Mouse (Mus musculus): ENCODE measurements around the gene Cbl.
"Not testable (repeated sequence)": the region's sequence is repeated elsewhere in the genome, so short reads cannot be mapped to it uniquely, and the experiment has no call there.

Cbl gene

GRCm38 (mm10) chr9:44130034-44130433, 103.8 kb downstream of the Cbl start:
- DNase-seq (ENCODE audit: low read depth) = peak; percentile 87

DNA sequence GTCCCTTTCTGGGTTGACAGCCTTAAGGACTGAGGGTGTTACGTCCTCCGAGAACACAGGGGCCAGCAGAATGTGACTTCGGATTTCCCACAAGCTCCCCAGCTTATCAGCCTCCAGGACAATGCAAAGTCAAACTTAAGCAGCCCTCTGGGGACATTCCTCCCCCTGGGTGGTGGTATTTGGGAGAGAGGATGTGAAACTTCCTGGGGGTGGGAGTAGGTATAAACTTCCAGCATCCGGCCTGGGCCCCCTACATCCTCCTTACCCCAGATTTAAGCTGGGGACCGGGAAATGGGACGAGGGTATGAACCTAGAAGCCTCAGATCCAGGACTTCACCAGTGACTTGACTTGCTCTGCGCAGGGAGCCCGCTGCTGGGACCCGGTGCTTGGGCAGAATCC, 104.2 kb downstream of the Cbl start:
- no peak for DNase-seq (ENCODE audit: low read depth)

DNA sequence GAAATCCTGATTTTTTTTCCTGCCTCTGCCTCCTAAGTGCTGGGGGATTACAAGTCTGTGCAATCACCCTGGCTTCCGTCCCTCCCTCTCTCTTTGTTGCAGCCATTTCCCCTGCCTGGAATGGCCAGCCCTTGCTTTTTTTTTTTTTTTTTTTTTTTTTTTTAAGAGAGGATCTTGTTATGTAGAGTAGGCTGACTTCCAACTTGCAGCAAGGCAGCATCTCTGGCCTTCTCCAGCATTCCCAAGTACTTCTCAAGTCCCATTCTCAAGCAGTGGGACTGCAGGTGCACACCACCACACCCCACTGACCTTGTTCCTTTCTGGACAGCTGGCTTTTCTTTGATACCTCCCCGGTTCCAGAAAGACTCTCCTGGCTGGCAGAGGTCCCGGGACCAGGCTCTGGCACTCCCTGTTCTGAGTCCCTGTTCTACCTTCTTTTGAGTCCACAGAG, 106.5 kb downstream of the Cbl start:
- no peak for DNase-seq (ENCODE audit: low read depth)

GRCm38 (mm10) chr9:44126746-44127145, 107.1 kb downstream of the Cbl start:
- DNase-seq (ENCODE audit: low read depth) = no peak

GRCm38 (mm10) chr9:44125546-44126428, 108.1 kb downstream of the Cbl start:
- DNase-seq (ENCODE audit: low read depth) = peak; percentile 91

DNA sequence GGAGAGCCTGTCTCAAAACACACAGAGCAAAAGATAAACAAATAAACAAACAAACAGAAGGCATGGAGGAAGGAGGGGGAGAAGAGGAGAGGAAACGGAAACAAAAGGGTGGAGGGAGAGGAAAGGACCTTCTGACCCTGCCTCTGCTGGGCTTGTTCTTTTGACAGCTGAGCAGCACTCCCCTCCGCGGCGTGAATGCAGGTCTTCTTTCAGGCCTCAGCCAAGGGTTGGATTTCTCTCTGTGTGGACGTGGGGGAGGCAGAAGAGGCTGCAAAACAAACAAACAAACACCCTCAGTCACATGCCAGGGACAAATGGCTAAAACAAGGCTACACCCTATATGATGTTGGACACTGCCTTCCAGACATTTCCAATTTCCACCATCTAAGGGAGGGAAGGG, 108.8 kb downstream of the Cbl start:
- no peak for DNase-seq (ENCODE audit: low read depth)

DNA sequence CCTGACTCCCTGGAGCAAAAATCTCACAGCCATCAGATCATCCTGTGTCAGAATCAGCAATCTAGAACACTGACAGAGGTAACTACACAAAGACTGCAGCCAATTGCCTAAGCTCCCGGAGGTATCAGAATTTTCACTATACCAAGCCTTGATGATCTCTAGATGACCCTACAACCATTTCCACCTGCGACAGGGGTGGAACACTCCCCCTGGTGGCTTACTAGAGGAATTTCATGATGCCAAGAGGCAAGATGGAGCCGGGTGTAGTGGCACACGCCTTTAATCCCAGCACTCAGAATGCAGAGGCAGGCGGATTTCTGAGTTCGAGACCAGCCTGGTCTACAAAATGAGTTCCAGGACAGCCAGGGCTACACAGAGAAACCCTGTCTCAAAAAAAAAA, 109.5 kb downstream of the Cbl start:
- peak; percentile 64 for DNase-seq (ENCODE audit: low read depth)

DNA sequence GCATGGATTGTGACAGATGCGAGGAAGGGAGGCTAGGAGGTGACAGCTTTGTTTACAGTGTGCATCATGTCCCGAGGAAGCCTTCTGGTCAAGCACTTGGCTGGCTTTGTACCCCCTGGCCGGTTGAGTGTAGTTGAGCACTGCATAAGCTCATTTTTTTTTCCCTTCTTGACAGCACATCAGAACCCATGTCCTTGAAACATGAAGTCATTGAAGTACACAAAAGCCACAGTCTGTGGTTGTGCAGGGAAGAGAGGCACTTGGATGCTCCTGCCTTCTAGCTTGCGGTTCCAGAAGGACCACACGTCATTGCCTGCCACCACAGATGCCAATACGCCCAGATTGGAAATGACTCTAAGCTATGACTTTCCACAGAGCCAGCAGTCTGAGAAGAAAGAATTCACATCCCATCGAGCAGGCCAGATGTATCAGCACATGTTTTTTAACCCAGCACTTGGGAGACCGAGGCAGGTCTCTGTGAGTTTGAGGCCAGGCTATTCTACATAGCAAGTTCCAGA, 113.8 kb downstream of the Cbl start:
- peak; percentile 35 for DNase-seq (ENCODE audit: low read depth)

- DNase-seq (ENCODE audit: low read depth) = peak; percentile 66
Measured at GRCm38 (mm10) chr9:44119011-44119410, 114.8 kb downstream of the Cbl start.

DNA sequence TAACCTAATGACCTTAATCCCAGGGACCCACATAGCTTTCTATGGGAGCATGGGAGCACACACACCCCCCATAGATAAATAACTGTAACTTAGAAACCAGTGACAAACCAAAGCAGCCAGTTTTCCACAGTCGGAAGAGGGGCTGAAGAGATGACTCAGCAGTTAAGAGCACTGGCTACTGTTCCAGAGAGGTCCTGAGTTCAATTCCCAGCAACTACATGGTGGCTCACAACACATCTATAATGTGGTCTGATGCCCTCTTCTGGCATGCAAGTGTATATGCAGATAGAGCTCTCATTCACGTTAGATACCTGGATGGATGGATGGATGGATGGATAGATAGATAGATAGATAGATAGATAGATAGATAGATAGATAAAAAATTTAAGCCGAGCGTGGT, 117.7 kb downstream of the Cbl start:
- peak; percentile 43 for DNase-seq (ENCODE audit: low read depth)

GRCm38 (mm10) chr9:44115599-44115998, 118.2 kb downstream of the Cbl start:
- no peak for DNase-seq (ENCODE audit: low read depth)

GRCm38 (mm10) chr9:44114453-44114852, 119.4 kb downstream of the Cbl start:
- DNase-seq (ENCODE audit: low read depth) = no peak

DNA sequence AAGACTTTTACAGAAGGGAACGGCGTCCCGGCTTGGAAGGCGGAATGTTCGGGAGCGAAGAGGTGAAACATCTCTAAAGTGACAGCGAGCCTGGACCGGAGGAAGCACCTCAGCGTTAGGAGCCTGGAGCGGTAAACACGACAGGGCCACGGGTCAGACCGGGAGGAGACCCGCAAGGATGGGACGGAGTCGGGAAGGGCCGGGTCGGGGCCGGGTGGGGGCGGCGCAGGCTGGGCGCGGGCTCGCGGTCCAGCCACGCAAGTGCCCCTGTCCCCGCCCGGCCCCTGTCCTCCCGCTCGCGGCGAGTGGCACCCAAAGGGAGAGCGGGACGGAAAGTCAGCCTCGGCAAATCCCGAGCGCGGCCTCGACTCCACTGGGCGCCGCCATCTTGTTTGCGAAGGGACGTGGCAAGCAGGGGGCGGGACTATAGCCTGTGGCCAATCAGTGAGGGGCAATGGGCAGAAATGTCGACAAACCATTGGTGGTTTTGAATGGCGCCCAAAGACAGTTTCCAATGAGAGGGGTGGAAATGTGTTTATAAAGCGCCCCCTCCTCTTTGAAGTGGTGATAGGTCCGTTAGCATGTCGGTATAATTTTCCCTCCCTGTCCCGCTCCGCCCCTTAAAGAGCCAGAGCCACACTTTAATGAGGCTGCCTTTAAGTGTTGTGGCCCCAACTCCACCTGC, 120.6 kb downstream of the Cbl start, which contains the start of the genes Gm49380 and Rnf26:
Gene Gm49380, minus strand, starts transcription at position 396 of the 685 bp plus-strand sequence.
Gene Rnf26, minus strand, starts transcription at position 413 of the 685 bp plus-strand sequence.
- peak; percentile 99 for DNase-seq (ENCODE audit: low read depth)

- not testable (repeated sequence) for DNase-seq (ENCODE audit: low read depth)
Measured at GRCm38 (mm10) chr9:44111909-44112308, 121.9 kb downstream of the Cbl start.

DNA sequence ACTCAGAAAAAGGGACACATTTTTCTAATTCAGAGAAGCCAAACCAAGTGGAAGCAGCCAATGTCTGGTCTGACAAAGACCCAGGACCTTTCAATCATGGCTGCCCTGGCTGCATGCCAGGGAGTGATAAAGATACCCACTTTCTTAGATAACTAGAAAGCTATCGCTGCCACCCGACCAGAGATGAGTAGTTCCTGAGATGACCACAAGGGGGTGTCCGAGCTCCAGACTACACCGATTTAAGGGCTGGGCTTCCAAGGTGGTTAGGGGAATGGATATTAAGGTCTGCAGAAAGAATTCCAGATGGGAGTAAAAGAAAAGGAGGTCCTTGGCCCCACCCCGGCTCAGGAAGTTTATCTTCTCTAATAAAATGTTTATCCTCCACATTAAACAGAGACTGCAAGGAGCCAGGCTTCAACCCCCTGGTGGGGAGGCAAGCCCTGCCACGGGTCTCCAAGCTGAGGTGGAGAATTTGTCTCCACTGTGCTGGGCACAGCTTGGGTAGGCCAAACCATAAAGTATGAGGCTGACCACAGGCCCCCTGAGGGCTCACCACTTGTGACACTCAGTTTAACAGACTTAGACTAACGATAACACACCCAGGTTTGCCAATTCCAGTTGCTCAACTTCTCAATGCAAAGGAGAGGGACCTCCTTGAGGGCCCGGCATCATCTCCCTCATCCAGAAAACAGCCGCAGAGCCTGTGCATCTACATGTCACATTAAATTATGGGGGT, 124.3 kb downstream of the Cbl start:
- DNase-seq (ENCODE audit: low read depth) = peak; percentile 76

- DNase-seq (ENCODE audit: low read depth) = no peak
Measured at GRCm38 (mm10) chr9:44108269-44109055, 125.4 kb downstream of the Cbl start.

- DNase-seq (ENCODE audit: low read depth) = no peak
Measured at GRCm38 (mm10) chr9:44107557-44108179, 126.2 kb downstream of the Cbl start.

- DNase-seq (ENCODE audit: low read depth) = no peak
Measured at GRCm38 (mm10) chr9:44107110-44107509, 126.7 kb downstream of the Cbl start, which contains the start of gene C1qtnf5. Gene C1qtnf5, plus strand, starts transcription at chr9:44107245.

GRCm38 (mm10) chr9:44106596-44106995, 127.3 kb downstream of the Cbl start:
- DNase-seq (ENCODE audit: low read depth) = no peak

GRCm38 (mm10) chr9:44106182-44106581, 127.7 kb downstream of the Cbl start:
- DNase-seq (ENCODE audit: low read depth) = no peak

DNA sequence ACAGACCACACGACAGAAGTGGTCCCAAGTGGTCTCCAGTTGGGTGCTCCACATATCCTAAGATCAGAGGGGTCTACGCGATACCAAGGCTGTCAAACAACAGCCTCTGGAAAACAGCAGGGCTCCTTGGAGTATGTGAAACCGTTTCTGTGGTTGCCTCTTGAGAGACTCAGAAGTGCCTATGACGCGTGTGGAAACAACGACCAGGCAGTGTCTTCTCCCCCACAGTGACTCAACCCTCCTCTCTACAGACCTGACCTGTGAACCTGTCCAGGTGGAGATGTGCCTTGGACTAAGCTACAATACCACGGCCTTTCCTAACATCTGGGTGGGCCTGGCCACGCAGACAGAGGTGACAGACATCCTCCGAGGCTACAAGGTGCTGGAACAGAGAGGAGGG, 128.1 kb downstream of the Cbl start:
- no peak for DNase-seq (ENCODE audit: low read depth)

All from 416B (cell line).